Mouse (Mus musculus) embryonic fibroblast, embryonic 13.5 days (primary cell): ENCODE measurements at regions not wholly inside any gene's neighbourhood (a gene's known extent, or its start where the extent isn't known, plus 50 kb on each side); places are given as distances from the start of the nearest gene placed in this dataset.

Experiments used
- H3K27ac ChIP-seq: 2 replicates; pipeline ENCODE4 v1.5.1; 2012; ENCODE audit warnings: low read length, control low read depth, inconsistent platforms; ENCODE audit not compliant: insufficient read depth
- H3K4me1 ChIP-seq: 2 replicates; pipeline ENCODE4 v1.6.1; 2011; ENCODE audit warnings: low read length; ENCODE audit not compliant: control insufficient read depth, insufficient read depth
- H3K4me3 ChIP-seq: 2 replicates; pipeline ENCODE4 v1.5.1; 2011; ENCODE audit warnings: mild to moderate bottlenecking, control low read depth, low read length; ENCODE audit not compliant: insufficient read depth
- CTCF ChIP-seq: IDR thresholded peaks from 2 replicates; pipeline ENCODE4 v1.5.1; 2011; ENCODE audit warnings: mild to moderate bottlenecking, control low read depth, low read length, moderate library complexity, borderline replicate concordance; ENCODE audit not compliant: insufficient read depth
- POLR2A ChIP-seq: IDR thresholded peaks from 2 replicates; pipeline ENCODE4 v1.6.1; 2011; ENCODE audit warnings: low read depth, mild to moderate bottlenecking, control low read depth, low read length, moderate library complexity

- H3K27ac ChIP-seq: peak overlapping the region; percentile 56
- TF ChIP-seq POLR2A (no peak), CTCF (no peak)
These were observed 370.1 kb downstream of the Slc4a3 start for GRCm38 (mm10) chr1:75916181-75916580.

DNA sequence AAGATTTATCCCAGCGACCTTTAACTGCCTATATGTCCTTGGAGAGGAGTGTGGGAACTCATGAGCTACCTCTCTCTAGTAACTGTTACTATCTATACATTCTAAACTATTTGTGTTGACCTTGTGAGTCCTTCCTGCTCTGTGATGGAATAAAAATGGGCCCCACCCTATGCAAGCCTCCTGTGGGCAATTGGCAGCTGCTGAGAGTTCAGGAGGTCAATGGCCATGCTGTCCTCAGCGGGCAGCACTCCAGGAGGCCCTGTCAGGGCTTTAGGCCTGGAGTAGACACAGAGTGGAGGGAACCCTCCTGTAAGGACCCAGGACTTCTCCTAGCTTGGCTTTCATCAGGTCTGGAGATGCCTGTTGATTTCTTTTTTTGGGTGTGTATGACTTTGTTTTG, 373.1 kb downstream of the Slc4a3 start:
- Histone ChIP-seq H3K4me3 (no peak overlapping the region), H3K4me1 (peaks cover 8% of the 10 kb centered on the region), H3K27ac (no peak overlapping the region)
- no peak for TF ChIP-seq CTCF
- no peak for TF ChIP-seq POLR2A

More at GRCm38 (mm10) chr1:75916181-75916580, 370.1 kb downstream of the Slc4a3 start:
- H3K4me1 ChIP-seq: peaks cover 11% of the 10 kb centered on the region
- no peak overlapping the region for H3K4me3 ChIP-seq

- Histone ChIP-seq H3K4me1 (no peaks in the 10 kb centered on the region), H3K27ac (no peak overlapping the region)
These were observed 379.0 kb downstream of the Slc4a3 start for GRCm38 (mm10) chr1:75925046-75925445.

DNA sequence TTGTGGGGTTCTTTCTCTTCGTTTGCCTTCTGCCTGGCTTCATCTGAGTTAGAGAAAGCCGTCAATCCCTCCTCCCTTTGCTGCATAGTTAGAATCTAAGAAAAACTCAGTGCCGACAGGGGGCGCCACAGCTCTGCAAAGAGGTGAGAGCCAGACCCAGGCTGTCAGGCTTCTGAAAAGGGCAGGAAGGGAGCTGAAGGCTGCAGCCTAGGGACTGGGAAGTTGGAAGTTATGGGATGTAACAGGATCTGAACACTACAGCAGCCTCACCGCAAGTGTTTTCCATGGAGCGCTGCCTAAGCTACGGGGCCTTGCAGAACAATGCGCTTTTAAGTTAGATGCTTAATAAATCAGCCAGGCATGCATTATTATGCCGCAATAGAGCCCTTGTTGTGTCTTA, 379.7 kb downstream of the Slc4a3 start:
- no peak overlapping the region for H3K27ac ChIP-seq
- no peak overlapping the region for H3K4me3 ChIP-seq
- no peaks in the 10 kb centered on the region for H3K4me1 ChIP-seq
- no peak for TF ChIP-seq POLR2A
- peak; percentile 45; the same call in 1 of the 2 replicates for TF ChIP-seq CTCF

More at GRCm38 (mm10) chr1:75925046-75925445, 379.0 kb downstream of the Slc4a3 start:
- H3K4me3 ChIP-seq: no peak overlapping the region
- TF ChIP-seq POLR2A (no peak), CTCF (no peak)

DNA sequence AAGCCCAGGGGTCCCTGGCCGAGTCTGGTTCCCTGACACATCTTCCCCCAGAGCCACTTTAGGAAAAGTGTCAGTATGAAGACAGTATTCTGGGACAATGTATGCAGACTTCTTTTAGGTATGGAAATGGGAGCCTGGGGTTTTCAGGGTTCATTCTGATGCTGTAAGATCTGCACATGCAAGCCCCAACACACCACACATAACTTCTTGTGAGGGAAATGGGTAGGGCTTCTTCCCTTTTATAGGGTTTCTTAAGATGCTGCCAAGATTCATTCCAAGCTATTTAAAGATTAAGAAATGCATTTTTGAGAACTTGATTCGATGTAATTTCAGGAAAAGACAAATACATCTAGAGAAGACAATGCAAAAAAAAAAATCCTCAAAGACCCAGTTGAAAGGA, 385.8 kb downstream of the Slc4a3 start:
- Histone ChIP-seq H3K4me1 (peaks cover 10% of the 10 kb centered on the region), H3K4me3 (no peak overlapping the region), H3K27ac (peak overlapping the region; percentile 12; the same call in 1 of the 2 replicates)
- no peak for TF ChIP-seq POLR2A
- TF ChIP-seq CTCF: no peak

DNA sequence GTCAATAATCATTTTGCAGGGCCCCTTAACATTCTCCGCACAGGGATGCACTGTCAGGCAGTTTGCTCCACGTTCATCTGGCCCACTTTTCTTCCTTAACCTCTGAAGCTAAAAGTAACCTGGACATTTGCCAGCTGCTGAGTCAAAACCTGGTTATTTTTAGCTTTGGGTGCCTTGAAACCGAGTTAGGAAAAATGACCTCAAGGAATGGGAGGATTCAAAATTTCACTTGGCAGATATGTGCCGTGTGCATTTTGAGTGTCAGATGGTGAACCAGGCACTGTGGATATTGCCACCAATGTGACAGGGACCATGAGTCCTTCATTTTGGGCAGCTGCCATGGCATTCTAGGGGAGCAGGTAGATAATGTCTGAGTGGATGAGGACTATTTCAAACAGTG, 387.8 kb downstream of the Slc4a3 start:
- H3K27ac ChIP-seq: 0 out of 2 replicates have a peak overlapping the region, but pooled peaks have one; percentile 14
- no peak overlapping the region for H3K4me3 ChIP-seq
- no peak for TF ChIP-seq POLR2A
- no peak for TF ChIP-seq CTCF
- H3K4me1 ChIP-seq: peaks cover 10% of the 10 kb centered on the region

GRCm38 (mm10) chr1:75934761-75935160, 388.7 kb downstream of the Slc4a3 start:
- TF ChIP-seq CTCF (no peak), POLR2A (no peak)

GRCm38 (mm10) chr1:75935866-75936265, 389.8 kb downstream of the Slc4a3 start:
- no peak for TF ChIP-seq POLR2A
- TF ChIP-seq CTCF: no peak

More at GRCm38 (mm10) chr1:75934761-75935160, 388.7 kb downstream of the Slc4a3 start:
- H3K27ac ChIP-seq: no peak overlapping the region
- no peak overlapping the region for H3K4me3 ChIP-seq
- H3K4me1 ChIP-seq: peaks cover 10% of the 10 kb centered on the region

DNA sequence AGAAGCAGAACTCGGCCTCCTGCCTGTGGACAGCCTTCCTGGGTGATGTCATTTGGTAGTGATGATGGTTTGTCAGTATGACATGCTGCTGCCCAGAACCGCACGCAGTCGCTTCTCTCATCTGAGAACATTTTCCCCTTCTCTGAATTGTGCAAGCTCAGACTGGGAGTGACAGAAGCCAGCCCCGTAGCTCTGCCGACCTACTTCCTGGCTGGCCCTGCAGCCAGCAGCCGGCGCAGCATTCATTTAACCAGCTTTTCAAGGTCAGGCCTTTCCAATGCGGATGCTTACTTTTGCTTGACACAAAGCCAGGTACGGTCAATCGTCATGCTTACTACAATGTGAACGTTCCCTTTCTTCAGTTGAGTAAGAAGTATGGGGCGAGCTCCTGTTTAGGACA, 390.5 kb downstream of the Slc4a3 start:
- H3K27ac ChIP-seq: no peak overlapping the region
- H3K4me3 ChIP-seq: no peak overlapping the region
- peaks cover 10% of the 10 kb centered on the region for H3K4me1 ChIP-seq
- TF ChIP-seq POLR2A: no peak

More at GRCm38 (mm10) chr1:75935866-75936265, 389.8 kb downstream of the Slc4a3 start:
- no peak overlapping the region for H3K27ac ChIP-seq
- H3K4me3 ChIP-seq: no peak overlapping the region
- H3K4me1 ChIP-seq: peaks cover 10% of the 10 kb centered on the region

- no peak overlapping the region for H3K27ac ChIP-seq
- peaks cover 10% of the 10 kb centered on the region for H3K4me1 ChIP-seq
- TF ChIP-seq POLR2A: no peak
- no peak for TF ChIP-seq CTCF
- no peak overlapping the region for H3K4me3 ChIP-seq
These were observed 391.3 kb downstream of the Slc4a3 start for GRCm38 (mm10) chr1:75937331-75937730.
